Mouse (Mus musculus) liver, postnatal 0 days (tissue): ENCODE data around the gene Kcnc3.
A peak's percentile ranks its signal among the peaks of the same experiment; 100 is the strongest.

Source experiments
- CTCF ChIP-seq: sonication (generic); IDR thresholded peaks from 2 replicates; pipeline ENCODE4 v1.5.1; 2016; ENCODE audit warnings: antibody characterized with exemption, low read depth
- EP300 ChIP-seq: IDR thresholded peaks from 2 replicates; pipeline ENCODE4 v1.6.1; 2016; ENCODE audit warnings: antibody characterized with exemption, low read depth, mild to moderate bottlenecking

DNA sequence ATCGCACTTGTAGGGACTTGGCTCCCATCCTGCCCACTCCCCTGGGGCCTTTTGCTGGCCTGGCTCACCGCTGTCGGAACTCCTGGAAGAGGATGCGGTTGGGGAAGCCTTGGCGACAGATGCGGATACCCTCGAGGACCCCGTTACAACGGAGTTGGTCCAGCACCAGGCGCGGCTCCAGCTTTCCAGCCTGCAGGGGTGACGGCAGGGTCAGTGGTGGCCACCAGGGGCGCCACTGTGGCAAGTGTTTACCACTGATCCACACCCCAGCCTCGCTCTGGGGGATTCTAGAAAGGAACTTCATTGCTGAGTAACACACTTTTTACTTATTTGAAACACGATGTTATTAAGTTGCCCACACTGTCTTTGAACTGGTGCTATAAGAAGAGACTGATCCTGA is 42.9 kb downstream of the Kcnc3 start:
- peak; percentile 49 for TF ChIP-seq CTCF
- TF ChIP-seq EP300, result no peak
